Mouse (Mus musculus) layer of hippocampus, postnatal 10 days (tissue): ENCODE measurements around the gene Npc1l1. TPM values are rescaled to one million over a fixed set of nuclear protein-coding genes. Genes with fewer than 3 reads are reported as not detected.

Experiments used
- DNase-seq, 2 experiments: peaks; one replicate each; pipeline ENCODE4 v3.0.0; 2021; ENCODE audit warnings: low spot score in 2 of 2
- total RNA-seq, 2 experiments: library from RNA; stranded (reverse); gene quantifications; 2 replicates each; pipeline ENCODE4 v1.2.3; 2021

The Npc1l1 gene
- total RNA-seq, 2 experiments from 2014 or later, result 0.13 to 0.25 TPM

- DNase-seq, result no peak
Observed at GRCm38 (mm10) chr11:6163706-6164105, 66.2 kb downstream of the Npc1l1 start.

DNA sequence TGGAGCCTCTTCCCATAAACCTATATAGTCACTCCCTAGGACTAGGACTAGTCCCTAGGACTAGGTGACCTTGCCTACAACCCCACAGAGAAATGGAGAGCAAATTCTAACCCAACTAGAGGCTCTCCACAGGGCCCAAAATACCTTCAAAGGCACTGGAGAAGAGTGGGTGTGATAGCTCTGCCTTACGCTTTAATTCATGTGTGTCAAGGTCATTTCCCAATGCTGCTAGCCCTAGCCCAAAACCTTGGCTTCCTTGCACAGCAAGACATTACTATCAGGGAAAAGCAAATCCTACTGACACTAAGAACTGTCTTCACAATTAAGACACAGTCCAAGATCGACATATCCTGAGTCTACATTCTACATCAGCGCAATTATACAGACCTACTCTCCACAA lies 66.9 kb downstream of the Npc1l1 start:
- no peak for DNase-seq

DNA sequence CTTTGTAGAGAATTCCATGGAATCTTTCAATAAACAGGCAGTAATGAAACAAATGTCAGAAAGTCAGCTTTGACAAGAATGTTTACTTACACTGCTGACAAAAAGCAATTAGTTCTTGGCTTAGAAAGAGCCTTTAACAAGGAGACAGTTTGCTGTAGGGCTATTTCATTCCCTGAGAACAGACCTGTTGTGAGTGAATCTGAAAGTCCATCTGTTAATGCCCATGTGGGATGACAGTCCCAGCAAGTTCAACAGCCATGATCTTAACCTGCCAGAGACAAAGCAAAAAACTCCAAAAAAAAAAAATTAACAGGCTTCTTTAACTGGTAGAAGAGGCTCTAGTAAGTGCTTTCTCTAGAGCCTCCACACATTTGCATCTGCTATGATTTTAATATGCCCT lies 68.4 kb downstream of the Npc1l1 start:
- no peak for DNase-seq

Other genes starting within 250 kb of the Npc1l1 start
- 100 to 1,000 TPM; 808 to 852 TPM for gene Camk2b, start 163.8 kb downstream of the Npc1l1 start, total RNA-seq
- gene A730071L15Rik, start 30.1 kb downstream of the Npc1l1 start, total RNA-seq, result not detected
- gene Nudcd3, start 29.7 kb downstream of the Npc1l1 start, total RNA-seq, result 100 to 1,000 TPM; 114 to 118 TPM
- 10 to 100 TPM; 48.8 to 50.9 TPM for gene Ddx56, start 37.6 kb upstream of the Npc1l1 start, total RNA-seq
- gene Tmed4, start 44.7 kb upstream of the Npc1l1 start, total RNA-seq, result 10 to 100 TPM; 67.6 to 73.7 TPM
- 100 to 1,000 TPM; 218 to 231 TPM for gene Ogdh, start 61.5 kb upstream of the Npc1l1 start, total RNA-seq
- 100 to 1,000 TPM; 149 to 163 TPM for gene Zmiz2, start 158.9 kb upstream of the Npc1l1 start, total RNA-seq
- 1,000 to 10,000 TPM; 2,229 to 2,426 TPM for gene Ppia, start 185.3 kb upstream of the Npc1l1 start, total RNA-seq
- gene H2afv, start 214.3 kb upstream of the Npc1l1 start, total RNA-seq, result 10 to 100 TPM; 48.5 to 53.6 TPM
- gene Purb, start 245.8 kb upstream of the Npc1l1 start, total RNA-seq, result 100 to 1,000 TPM; 249 to 250 TPM